Mouse (Mus musculus): ENCODE measurements around the gene 4833420G17Rik. TPM values are rescaled to one million over a fixed set of nuclear protein-coding genes. Genes with fewer than 3 reads are reported as not detected.

Gene 4833420G17Rik
- total and polyA plus RNA-seq, 3 experiments: 7.0 to 15.5 (median 7.7) TPM

DNA sequence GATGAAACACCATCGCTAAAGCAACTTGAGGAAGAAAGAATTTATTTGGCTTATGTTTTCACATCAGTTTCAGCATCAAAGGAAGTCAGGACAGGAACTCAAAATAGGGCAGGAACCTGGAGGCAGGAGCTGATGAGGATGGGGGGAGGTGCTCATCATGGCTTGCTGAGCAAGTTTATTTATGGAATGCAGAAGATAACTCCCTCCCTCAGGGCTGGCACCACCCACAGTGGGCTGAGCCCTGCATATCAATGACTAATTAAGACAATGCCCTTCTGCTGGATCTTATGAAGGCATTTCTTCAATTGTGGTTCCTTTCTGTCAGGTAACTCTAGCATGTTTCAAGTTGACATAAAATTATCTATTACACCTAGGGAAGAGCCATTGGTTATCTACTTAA is 20.3 kb upstream of the 4833420G17Rik start:
- H3K4me1 ChIP-seq (ENCODE audit: control insufficient read depth, insufficient read depth, low read length): no peaks in the 10 kb centered on the region
- TF ChIP-seq POLR2A (IDR thresholded peaks at IDR 0.05; ENCODE audit: insufficient read depth, low read depth, low read length): no peak
- TF ChIP-seq CTCF (IDR thresholded peaks at IDR 0.05): no peak
- TF ChIP-seq EP300 (IDR thresholded peaks at IDR 0.05; ENCODE audit: insufficient read depth, low read depth, low read length): no peak
- H3K9ac ChIP-seq (ENCODE audit: low read depth, low read length): no peak overlapping the region
- WGBS: 62% methylated on average over 1 of the region's 1 CpGs
- no peaks in the 10 kb centered on the region for H3K27me3 ChIP-seq (ENCODE audit: control insufficient read depth, insufficient read depth, low read length)
- DNase-seq: no peak
- H3K4me3 ChIP-seq: no peak overlapping the region
- H3K27ac ChIP-seq: no peak overlapping the region
- intact Hi-C loops (cut with DNase I): no loop called here
- peaks cover 6% of the 10 kb centered on the region for H3K36me3 ChIP-seq (ENCODE audit: control insufficient read depth, insufficient read depth, low read length)
- no peaks in the 10 kb centered on the region for H3K79me2 ChIP-seq (replicated peaks; ENCODE audit: control insufficient read depth, insufficient read depth, low read length)

DNA sequence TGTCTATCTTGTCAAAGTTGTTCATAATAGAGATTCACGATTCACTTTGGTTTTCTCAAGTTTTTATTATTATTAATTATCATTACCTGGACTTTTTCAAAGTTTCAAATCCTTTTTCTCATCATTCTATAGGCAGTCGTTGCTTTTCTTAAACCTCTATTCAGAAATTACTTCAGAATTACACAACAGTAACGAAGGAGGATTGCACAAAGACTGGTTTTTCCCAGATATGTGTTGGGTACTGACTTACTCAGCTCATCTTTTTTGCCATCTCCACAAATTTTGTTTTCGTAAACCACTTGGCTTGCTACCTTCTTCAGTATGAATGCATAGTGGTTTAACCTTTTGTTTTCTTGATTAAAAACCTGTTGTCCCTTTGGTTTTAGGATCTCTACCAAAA is 9.0 kb upstream of the 4833420G17Rik start:
- H3K27me3 ChIP-seq (ENCODE audit: control insufficient read depth, insufficient read depth, low read length): no peaks in the 10 kb centered on the region
- no peaks in the 10 kb centered on the region for H3K79me2 ChIP-seq (replicated peaks; ENCODE audit: control insufficient read depth, insufficient read depth, low read length)
- H3K27ac ChIP-seq: no peak overlapping the region
- H3K9ac ChIP-seq (ENCODE audit: low read depth, low read length): no peak overlapping the region
- H3K36me3 ChIP-seq (ENCODE audit: control insufficient read depth, insufficient read depth, low read length): peaks cover 22% of the 10 kb centered on the region
- no peak for TF ChIP-seq CTCF (IDR thresholded peaks at IDR 0.05)
- no peak for TF ChIP-seq POLR2A (IDR thresholded peaks at IDR 0.05; ENCODE audit: insufficient read depth, low read depth, low read length)
- TF ChIP-seq EP300 (IDR thresholded peaks at IDR 0.05; ENCODE audit: insufficient read depth, low read depth, low read length): no peak
- intact Hi-C loops (cut with DNase I): no loop called here
- H3K4me1 ChIP-seq (ENCODE audit: control insufficient read depth, insufficient read depth, low read length): no peaks in the 10 kb centered on the region
- H3K4me3 ChIP-seq: no peak overlapping the region
- DNase-seq: no peak
- WGBS: 94% methylated on average over 4 of the region's 4 CpGs

GRCm38 (mm10) chr13:119455082-119455481 is 7.5 kb upstream of the 4833420G17Rik start:
- TF ChIP-seq EP300 (IDR thresholded peaks at IDR 0.05; ENCODE audit: insufficient read depth, low read depth, low read length): no peak
- TF ChIP-seq POLR2A (IDR thresholded peaks at IDR 0.05; ENCODE audit: insufficient read depth, low read depth, low read length): no peak
- no peak for TF ChIP-seq CTCF (IDR thresholded peaks at IDR 0.05)
- Histone ChIP-seq H3K36me3 (ENCODE audit: control insufficient read depth, insufficient read depth, low read length) (peaks cover 22% of the 10 kb centered on the region), H3K4me3 (no peak overlapping the region), H3K27ac (no peak overlapping the region), H3K27me3 (ENCODE audit: control insufficient read depth, insufficient read depth, low read length) (no peaks in the 10 kb centered on the region), H3K9ac (ENCODE audit: low read depth, low read length) (no peak overlapping the region), H3K4me1 (ENCODE audit: control insufficient read depth, insufficient read depth, low read length) (no peaks in the 10 kb centered on the region), H3K79me2 (replicated peaks; ENCODE audit: control insufficient read depth, insufficient read depth, low read length) (no peaks in the 10 kb centered on the region)
- DNase-seq: no peak
- intact Hi-C loops (cut with DNase I): no loop called here

- intact Hi-C loops (cut with DNase I): no loop called here
- Histone ChIP-seq H3K27ac (no peak overlapping the region), H3K4me1 (ENCODE audit: control insufficient read depth, insufficient read depth, low read length) (no peaks in the 10 kb centered on the region), H3K79me2 (replicated peaks; ENCODE audit: control insufficient read depth, insufficient read depth, low read length) (no peaks in the 10 kb centered on the region), H3K27me3 (ENCODE audit: control insufficient read depth, insufficient read depth, low read length) (no peaks in the 10 kb centered on the region), H3K9ac (ENCODE audit: low read depth, low read length) (no peak overlapping the region), H3K4me3 (no peak overlapping the region), H3K36me3 (ENCODE audit: control insufficient read depth, insufficient read depth, low read length) (peaks cover 16% of the 10 kb centered on the region)
- no peak for DNase-seq
- WGBS: 68% methylated on average over 7 of the region's 7 CpGs
- TF ChIP-seq EP300 (IDR thresholded peaks at IDR 0.05; ENCODE audit: insufficient read depth, low read depth, low read length) (no peak), POLR2A (IDR thresholded peaks at IDR 0.05; ENCODE audit: insufficient read depth, low read depth, low read length) (no peak), CTCF (IDR thresholded peaks at IDR 0.05) (no peak)
Observed at GRCm38 (mm10) chr13:119456342-119456741, 6.2 kb upstream of the 4833420G17Rik start.

- WGBS: 6% methylated on average over 10 of the region's 10 CpGs
- Histone ChIP-seq H3K36me3 (ENCODE audit: control insufficient read depth, insufficient read depth, low read length) (peaks cover 8% of the 10 kb centered on the region; the same call in 1 of the 2 replicates), H3K79me2 (replicated peaks; ENCODE audit: control insufficient read depth, insufficient read depth, low read length) (peaks cover 8% of the 10 kb centered on the region), H3K4me1 (ENCODE audit: control insufficient read depth, insufficient read depth, low read length) (peaks cover 4% of the 10 kb centered on the region), H3K9ac (ENCODE audit: low read depth, low read length) (peak overlapping the region; percentile 53), H3K27me3 (ENCODE audit: control insufficient read depth, insufficient read depth, low read length) (no peaks in the 10 kb centered on the region), H3K4me3 (peak overlapping the region; percentile 85), H3K27ac (peak overlapping the region; percentile 88)
- DNase-seq: no peak
- intact Hi-C loops (cut with DNase I): loop anchor here (2.0 to 5.0 kb wide), 2 partner anchors 33 to 55 kb away; partner anchors contain the start of gene Paip1
- no peak for TF ChIP-seq CTCF (IDR thresholded peaks at IDR 0.05)
- no peak for TF ChIP-seq POLR2A (IDR thresholded peaks at IDR 0.05; ENCODE audit: insufficient read depth, low read depth, low read length)
- no peak for TF ChIP-seq EP300 (IDR thresholded peaks at IDR 0.05; ENCODE audit: insufficient read depth, low read depth, low read length)
Observed at GRCm38 (mm10) chr13:119461900-119462595, 520 bp upstream of the 4833420G17Rik start.

DNA sequence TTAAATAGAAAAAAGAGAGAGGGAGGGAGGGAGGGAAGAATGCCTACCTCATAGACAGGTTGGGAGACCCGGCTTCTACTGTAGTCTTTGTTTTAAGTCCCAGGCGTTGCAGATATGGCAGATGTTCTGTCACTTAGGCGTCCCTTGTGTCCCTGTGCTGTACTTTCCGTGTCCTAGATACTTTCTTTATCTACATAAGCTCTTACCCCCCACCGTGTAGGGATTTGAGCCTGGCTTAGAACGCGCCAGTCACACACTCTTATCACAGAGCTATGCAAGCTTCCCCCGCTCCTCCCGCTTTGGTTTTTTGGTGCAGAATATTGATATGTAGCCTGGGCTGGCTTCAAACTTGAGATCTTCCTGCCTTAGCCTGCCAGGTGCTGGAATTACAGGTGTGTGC is 14.1 kb downstream of the 4833420G17Rik start:
- intact Hi-C loops (cut with DNase I): no loop called here
- no peak overlapping the region for H3K4me3 ChIP-seq
- H3K27ac ChIP-seq: no peak overlapping the region
- DNase-seq: no peak
- H3K27me3 ChIP-seq (ENCODE audit: control insufficient read depth, insufficient read depth, low read length): no peaks in the 10 kb centered on the region
- TF ChIP-seq EP300 (IDR thresholded peaks at IDR 0.05; ENCODE audit: insufficient read depth, low read depth, low read length): no peak
- no peak for TF ChIP-seq CTCF (IDR thresholded peaks at IDR 0.05)
- TF ChIP-seq POLR2A (IDR thresholded peaks at IDR 0.05; ENCODE audit: insufficient read depth, low read depth, low read length): no peak
- no peak overlapping the region for H3K9ac ChIP-seq (ENCODE audit: low read depth, low read length)
- H3K79me2 ChIP-seq (replicated peaks; ENCODE audit: control insufficient read depth, insufficient read depth, low read length): no peaks in the 10 kb centered on the region; the same call in 1 of the 2 replicates
- H3K36me3 ChIP-seq (ENCODE audit: control insufficient read depth, insufficient read depth, low read length): 0 out of 2 replicates have a peak, but pooled peaks cover 2% of the 10 kb centered on the region
- no peaks in the 10 kb centered on the region for H3K4me1 ChIP-seq (ENCODE audit: control insufficient read depth, insufficient read depth, low read length)
- WGBS: 59% methylated on average over 9 of the region's 9 CpGs

All from heart, adult 2 months (tissue).